Mouse (Mus musculus) gastrocnemius, postnatal 25 days (tissue): ENCODE results near the gene Zfp617. TPM values are rescaled to one million over a fixed set of nuclear protein-coding genes. Genes with fewer than 3 reads are reported as not detected.
"Not testable (repeated sequence)": the region's sequence is repeated elsewhere in the genome, so short reads cannot be mapped to it uniquely, and the experiment has no call there.

Experiments used
- DNase-seq: peaks from one replicate; pipeline ENCODE4 v3.0.0; 2022
- total RNA-seq, 2 experiments: library from RNA; stranded (reverse); gene quantifications; 1 replicate in 1 of 2; 2 replicates in 1 of 2; pipeline ENCODE4 v1.2.3; 2021

The Zfp617 gene
- total RNA-seq, 2 experiments from 2014 or later = 14.5 to 18.5 TPM

GRCm38 (mm10) chr8:71952489-71952888 lies 44.1 kb downstream of the Zfp617 start:
- DNase-seq = no peak

- not testable (repeated sequence) for DNase-seq
Measured at GRCm38 (mm10) chr8:71952961-71953700, 44.7 kb downstream of the Zfp617 start.

DNA sequence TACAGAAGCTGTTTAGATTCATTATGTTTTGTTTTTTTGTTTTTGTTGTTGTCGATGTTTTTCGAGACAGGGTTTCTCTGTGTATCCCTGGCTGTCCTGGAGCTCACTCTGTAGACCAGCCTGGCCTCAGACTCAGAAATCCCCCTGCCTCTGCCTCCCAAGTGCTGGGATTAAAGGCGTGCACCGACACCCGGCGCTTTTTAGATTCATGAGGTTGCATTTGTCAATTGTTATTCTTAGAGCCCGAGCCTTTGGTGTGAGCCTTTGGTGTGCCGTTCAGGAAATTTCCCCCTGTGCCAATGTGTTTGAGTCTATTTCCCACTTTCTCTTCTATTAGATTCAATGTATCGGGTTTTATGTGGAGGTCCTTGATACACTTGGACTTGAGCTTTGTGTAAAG lies 46.2 kb downstream of the Zfp617 start:
- no peak for DNase-seq

- DNase-seq = no peak
Measured at GRCm38 (mm10) chr8:71960483-71960882, 52.0 kb downstream of the Zfp617 start.

DNA sequence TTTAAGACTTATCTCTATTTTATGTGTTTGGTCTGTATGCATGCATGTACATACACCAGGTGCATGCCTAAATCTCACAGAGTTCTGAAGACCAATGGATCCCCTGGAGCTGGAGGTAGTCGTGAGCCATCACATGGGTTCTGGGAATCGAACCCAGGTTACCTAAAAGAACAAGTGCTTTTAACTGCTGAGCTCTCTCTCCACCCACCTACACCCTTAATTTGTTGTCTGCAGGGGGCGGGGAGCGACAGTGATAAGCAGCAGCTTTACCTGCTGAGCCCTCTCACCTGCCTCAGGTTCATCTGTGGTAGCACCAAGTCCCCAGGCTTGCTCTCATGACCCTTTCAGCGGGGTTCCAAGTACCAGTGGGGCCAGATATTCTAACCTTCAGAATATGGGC lies 53.4 kb downstream of the Zfp617 start:
- no peak for DNase-seq

- no peak for DNase-seq
Measured at GRCm38 (mm10) chr8:71964051-71964450, 55.6 kb downstream of the Zfp617 start.

DNA sequence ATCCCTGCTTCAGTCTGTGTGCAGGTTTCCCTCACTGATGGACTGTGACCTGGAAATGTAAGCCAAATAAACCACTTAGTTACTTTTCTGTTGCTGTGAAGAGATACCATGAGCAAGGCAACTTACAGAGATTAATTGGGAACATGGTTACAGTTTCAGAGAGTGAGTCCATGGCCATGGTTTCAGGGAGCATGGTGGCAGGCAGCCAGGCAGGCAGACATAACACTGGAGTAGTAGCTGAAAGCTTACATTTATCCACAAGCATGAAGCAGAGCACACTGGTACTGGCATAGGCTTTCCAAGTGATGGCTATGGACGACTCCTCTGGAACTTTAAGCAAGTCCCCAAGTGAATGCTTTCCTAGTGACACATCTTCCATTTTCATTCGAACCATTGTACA lies 56.7 kb downstream of the Zfp617 start:
- no peak for DNase-seq

- DNase-seq = no peak
Measured at GRCm38 (mm10) chr8:71966411-71966810, 58.0 kb downstream of the Zfp617 start.

GRCm38 (mm10) chr8:71967261-71967660 lies 58.8 kb downstream of the Zfp617 start:
- DNase-seq = no peak

DNA sequence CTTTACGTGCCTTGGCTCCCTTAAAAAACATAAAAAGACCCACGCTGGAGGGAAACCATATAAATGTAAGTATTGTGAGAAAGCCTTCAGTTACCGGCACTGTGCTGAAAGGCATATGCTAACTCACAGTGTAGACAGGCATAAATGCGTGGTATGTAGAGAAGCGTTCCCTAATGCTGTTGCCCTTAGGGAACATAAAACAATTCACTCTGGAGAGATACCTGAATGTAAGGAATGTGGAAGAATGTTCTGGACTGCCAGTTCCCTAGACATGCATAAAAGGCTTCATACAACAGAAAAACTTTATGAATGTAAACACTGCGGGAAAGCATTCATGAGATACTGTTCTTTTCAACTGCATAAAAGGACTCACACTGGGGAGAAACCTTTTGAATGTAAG lies 59.7 kb downstream of the Zfp617 start:
- no peak for DNase-seq

GRCm38 (mm10) chr8:71968636-71969035 lies 60.2 kb downstream of the Zfp617 start:
- no peak for DNase-seq

- no peak for DNase-seq
Measured at GRCm38 (mm10) chr8:71971945-71972344, 63.5 kb downstream of the Zfp617 start.

DNA sequence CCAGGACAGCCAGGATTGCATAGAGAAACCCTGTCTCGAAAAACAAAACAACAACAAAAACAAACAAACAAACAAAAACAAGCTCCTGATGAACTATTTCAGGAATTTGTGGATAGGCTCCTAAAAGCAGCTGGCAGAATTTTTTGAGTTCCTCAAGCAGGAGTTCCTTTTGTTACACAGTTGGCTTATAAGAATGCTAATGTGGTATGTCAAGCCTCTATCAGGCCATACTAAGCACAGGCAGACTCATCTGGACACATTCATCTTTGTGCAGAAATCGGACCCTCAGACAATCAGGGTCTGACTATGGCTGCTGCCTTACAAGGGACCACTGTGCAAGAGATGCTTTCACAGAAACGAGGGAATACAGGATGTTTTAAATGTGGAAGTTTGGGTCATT lies 65.8 kb downstream of the Zfp617 start:
- DNase-seq = no peak

- DNase-seq = no peak
Measured at GRCm38 (mm10) chr8:71981032-71981431, 72.6 kb downstream of the Zfp617 start.

GRCm38 (mm10) chr8:71981456-71981855 lies 73.0 kb downstream of the Zfp617 start:
- no peak for DNase-seq

Other genes with a start within 250 kb of the Zfp617 start
- under 1 TPM in 1 of 2 experiments, not detected in 1; 0.29 TPM for gene Unc13a, start 236.9 kb upstream of the Zfp617 start, total RNA-seq
- 1 to 10 TPM; 1.9 to 3.0 TPM for gene Jak3, start 232.3 kb upstream of the Zfp617 start, total RNA-seq
- 1 to 10 TPM in 1 of 2 experiments, under 1 TPM in 1; 0.49 to 2.7 TPM for gene Insl3, start 219.4 kb upstream of the Zfp617 start, total RNA-seq
- 1 to 10 TPM; 1.5 to 3.8 TPM for gene B3gnt3, start 206.8 kb upstream of the Zfp617 start, total RNA-seq
- gene Fcho1, start 182.9 kb upstream of the Zfp617 start, total RNA-seq = not detected
- gene Zfp709, start 26.6 kb upstream of the Zfp617 start, total RNA-seq = 1 to 10 TPM; 2.3 to 2.6 TPM
- 1 to 10 TPM; 2.5 to 2.6 TPM for gene Zfp882, start within 50 bp of the Zfp617 start, total RNA-seq
- 1 to 10 TPM; 2.4 to 3.0 TPM for gene Zfp961, start 42.4 kb downstream of the Zfp617 start, total RNA-seq
- under 1 TPM; 0.36 to 0.40 TPM for gene Cyp4f18, start 101.0 kb downstream of the Zfp617 start, total RNA-seq
- not detected for gene Olfr372, start 132.6 kb downstream of the Zfp617 start, total RNA-seq
- not detected for gene Olfr373, start 174.5 kb downstream of the Zfp617 start, total RNA-seq
- gene Olfr374, start 198.4 kb downstream of the Zfp617 start, total RNA-seq = not detected
- 10 to 100 TPM; 41.3 to 53.8 TPM for gene Tpm4, start 226.3 kb downstream of the Zfp617 start, total RNA-seq